Mouse (Mus musculus): Measurements from ENCODE around the gene Retsat.

DNA sequence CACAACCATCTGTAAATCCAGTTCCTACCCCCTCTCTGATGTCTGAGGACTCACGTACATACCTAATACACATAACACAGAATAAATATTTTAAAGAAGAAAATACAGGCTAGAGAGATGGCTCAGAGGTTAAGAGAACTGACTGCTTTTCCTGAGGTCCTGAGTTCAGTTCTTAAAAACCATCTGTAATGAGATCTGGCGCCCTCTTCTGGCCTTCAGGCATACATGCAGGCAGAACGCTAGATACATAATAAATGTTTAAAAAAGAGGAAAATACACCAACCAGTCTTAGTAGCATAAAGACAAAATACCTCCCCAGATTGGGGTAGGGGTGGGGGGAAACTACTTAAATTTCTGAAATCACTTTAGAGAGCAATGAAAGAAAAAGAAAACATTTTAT lies 59.7 kb downstream of the Retsat start:
- TF ChIP-seq MYOD1 (IDR thresholded peaks at IDR 0.05; ENCODE audit: control insufficient read depth in 1 of 3, insufficient read length in 2 of 3, low read depth in 2 of 3) (no peak), POLR2A (IDR thresholded peaks at IDR 0.05; ENCODE audit: insufficient read length, low read depth) (no peak), MYOG (IDR thresholded peaks at IDR 0.05; ENCODE audit: control insufficient read depth in 1 of 3, insufficient read depth in 1 of 3, insufficient read length in 2 of 3, low read depth in 2 of 3) (no peak), SRF (IDR thresholded peaks at IDR 0.05; ENCODE audit: control insufficient read depth, insufficient read length, low read depth) (no peak), USF1 (IDR thresholded peaks at IDR 0.05; ENCODE audit: low read depth) (no peak), POLR2AphosphoS2 (IDR thresholded peaks at IDR 0.05; ENCODE audit: insufficient read length, low read depth) (no peak), E2F4 (IDR thresholded peaks at IDR 0.05; ENCODE audit: insufficient read depth) (no peak), CEBPB (IDR thresholded peaks at IDR 0.05; ENCODE audit: insufficient read depth, poor library complexity, severe bottlenecking) (no peak), MAX (IDR thresholded peaks at IDR 0.05; ENCODE audit: low read depth) (no peak), TCF12 (IDR thresholded peaks at IDR 0.05; ENCODE audit: insufficient read depth, poor library complexity, severe bottlenecking) (no peak)
